8 mouse cellular contexts compared by ENCODE assay signal in genomic region chr7:126428631-126429502, GRCm38 (mm10). TPM values are rescaled to one million over a fixed set of nuclear protein-coding genes. Genes with fewer than 3 reads are reported as not detected.
DNase-seq lines count a peak whose midpoint lies in the region; ATAC-seq and TF ChIP-seq lines count a peak whose summit lies in the region.

Gene Rabep2 (plus strand): TSS chr7:126428759.

- dilution Hi-C loops in CH12.LX (cut with MboI; ENCODE audit: extremely low pct_ligation_motif_present, extremely low pct_unique_long_range_greater_than_20kb, low sequenced_read_pairs): no loop called here

- TF ChIP-seq EP300 in CH12.LX (IDR thresholded peaks at IDR 0.05; ENCODE audit: low read length): no peak
- 0 out of 2 replicates have a peak, but pooled peaks have one; percentile 50 for TF ChIP-seq EP300 in heart, postnatal 0 days (IDR thresholded peaks at IDR 0.05; ENCODE audit: low read depth)

- TF ChIP-seq POLR2A in CH12.LX (IDR thresholded peaks at IDR 0.05; ENCODE audit: low read depth, low read length): peak; percentile 74
- peak; percentile 47 for TF ChIP-seq POLR2A in testis, adult 2 months (IDR thresholded peaks at IDR 0.05; ENCODE audit: control insufficient read depth, low read depth, low read length)

- peak within 1 kb of the TSS; percentile 85 for H3K9ac ChIP-seq in CH12.LX (ENCODE audit: insufficient read depth, low read depth)
- H3K9ac ChIP-seq in forebrain, embryonic 12.5 days: peak within 1 kb of the TSS; percentile 77
- H3K9ac ChIP-seq in heart, postnatal 0 days (replicated peaks; ENCODE audit: low read depth, low read length): peak within 1 kb of the TSS; percentile 61
- peak within 1 kb of the TSS; percentile 70 for H3K9ac ChIP-seq in liver, embryonic 16.5 days (ENCODE audit: low read depth, low read length)
- H3K9ac ChIP-seq in neural tube, embryonic 13.5 days: peak within 1 kb of the TSS; percentile 90

- H3K79me2 ChIP-seq in CH12.LX (replicated peaks; ENCODE audit: control insufficient read depth, extremely low read depth, insufficient read depth, poor library complexity, severe bottlenecking): peaks cover 11% of the 10 kb centered on the region; the same call in 1 of the 2 replicates

- H3K36me3 ChIP-seq in CH12.LX (replicated peaks in 1 of 2; ENCODE audit: control insufficient read depth in 1 of 2, insufficient read depth in 1 of 2, low read length in 1 of 2): peaks cover 31 to 54% of the 10 kb centered on the region in 2 experiments
- H3K36me3 ChIP-seq in forebrain, embryonic 12.5 days (replicated peaks): no peaks in the 10 kb centered on the region
- H3K36me3 ChIP-seq in heart, postnatal 0 days (replicated peaks; ENCODE audit: control insufficient read depth, insufficient read depth, low read length): 0 out of 2 replicates have a peak, but pooled peaks cover 15% of the 10 kb centered on the region
- H3K36me3 ChIP-seq in liver, embryonic 16.5 days (ENCODE audit: control insufficient read depth, insufficient read depth): no peaks in the 10 kb centered on the region
- peaks cover 10% of the 10 kb centered on the region; the same call in 1 of the 2 replicates for H3K36me3 ChIP-seq in neural tube, embryonic 13.5 days
- no peaks in the 10 kb centered on the region for H3K36me3 ChIP-seq in testis, adult 2 months (ENCODE audit: control insufficient read depth, insufficient read depth, low read length)

- no peak for TF ChIP-seq RAD21 in CH12.LX (IDR thresholded peaks at IDR 0.05; ENCODE audit: low read depth, low read length)

- H3K27ac ChIP-seq in CH12.LX (ENCODE audit: insufficient read depth, low read depth): peak within 1 kb of the TSS; percentile 60
- H3K27ac ChIP-seq in forebrain, embryonic 12.5 days: peak within 1 kb of the TSS; percentile 90
- peak within 1 kb of the TSS; percentile 90 for H3K27ac ChIP-seq in heart, postnatal 0 days (ENCODE audit: low read depth)
- peak within 1 kb of the TSS; percentile 69 for H3K27ac ChIP-seq in liver, embryonic 16.5 days (ENCODE audit: low read length)
- H3K27ac ChIP-seq in neural tube, embryonic 13.5 days (replicated peaks): peak within 1 kb of the TSS; percentile 93
- peak within 1 kb of the TSS; percentile 88 for H3K27ac ChIP-seq in testis, adult 2 months (ENCODE audit: control insufficient read depth, insufficient read depth, low read depth, low read length)

- peak within 1 kb of the TSS; percentile 52 for H3K4me2 ChIP-seq in CH12.LX (ENCODE audit: insufficient read depth, low read depth, poor library complexity, severe bottlenecking)
- peak within 1 kb of the TSS; percentile 81 for H3K4me2 ChIP-seq in forebrain, embryonic 12.5 days
- peak within 1 kb of the TSS; percentile 74 for H3K4me2 ChIP-seq in heart, postnatal 0 days (ENCODE audit: low read depth, low read length)
- peak within 1 kb of the TSS; percentile 99 for H3K4me2 ChIP-seq in liver, embryonic 16.5 days (ENCODE audit: low read depth, low read length)
- peak within 1 kb of the TSS; percentile 79 for H3K4me2 ChIP-seq in neural tube, embryonic 13.5 days

- peak; percentile 88 for DNase-seq in CH12.LX (ENCODE audit: extremely low read depth)
- DNase-seq in c-Kit-positive CD71-positive TER-119-negative erythroid progenitor cells, embryonic 14.5 days (ENCODE audit: low read depth): peak; percentile 62
- peak; percentile 78 for DNase-seq in heart, postnatal 0 days (ENCODE audit: low spot score)
- peak; percentile 99 to 100 for DNase-seq in kidney, postnatal 4 days

- peaks cover 7% of the 10 kb centered on the region for H3K9me3 ChIP-seq in CH12.LX (replicated peaks; ENCODE audit: low read length)
- H3K9me3 ChIP-seq in forebrain, embryonic 12.5 days: no peaks in the 10 kb centered on the region
- H3K9me3 ChIP-seq in heart, postnatal 0 days (replicated peaks; ENCODE audit: control insufficient read depth, low read length): 0 out of 2 replicates have a peak, but pooled peaks cover 5% of the 10 kb centered on the region
- no peaks in the 10 kb centered on the region for H3K9me3 ChIP-seq in liver, embryonic 16.5 days (replicated peaks; ENCODE audit: control insufficient read depth, low read length)
- no peaks in the 10 kb centered on the region for H3K9me3 ChIP-seq in neural tube, embryonic 13.5 days

- WGBS in forebrain, embryonic 12.5 days: under 1% methylated on average over 81 of the region's 82 CpGs
- WGBS in heart, postnatal 0 days: under 1% methylated on average over 76 of the region's 82 CpGs
- WGBS in liver, embryonic 16.5 days (ENCODE audit: insufficient replicate concordance): under 1% methylated on average over 82 of the region's 82 CpGs
- under 1% methylated on average over 82 of the region's 82 CpGs for WGBS in neural tube, embryonic 13.5 days

- ATAC-seq in forebrain, embryonic 12.5 days (ENCODE audit: low FRiP score): peak; percentile 90
- peak; percentile 92 for ATAC-seq in heart, postnatal 0 days (ENCODE audit: insufficient read depth, low read depth)
- peak; percentile 84 for ATAC-seq in liver, embryonic 16.5 days (ENCODE audit: low read depth)
- ATAC-seq in neural tube, embryonic 13.5 days (ENCODE audit: low read depth): peak; percentile 94

- in situ Hi-C loops in CH12.LX (cut with MboI; ENCODE audit: low pct_ligation_motif_present, low pct_unique_long_range_greater_than_20kb, low sequenced_read_pairs): no loop called here

- H3K4me1 ChIP-seq in CH12.LX (ENCODE audit: control insufficient read depth in 1 of 2, insufficient read depth in 2 of 2): peaks cover 13 to 55% of the 10 kb centered on the region in 2 experiments
- H3K4me1 ChIP-seq in forebrain, embryonic 12.5 days: peaks cover 13% of the 10 kb centered on the region
- H3K4me1 ChIP-seq in heart, postnatal 0 days (ENCODE audit: control insufficient read depth, insufficient read depth): peaks cover 11% of the 10 kb centered on the region
- H3K4me1 ChIP-seq in liver, embryonic 16.5 days (ENCODE audit: control insufficient read depth, low read depth, low read length): peaks cover 18% of the 10 kb centered on the region
- H3K4me1 ChIP-seq in neural tube, embryonic 13.5 days (replicated peaks): peaks cover 22% of the 10 kb centered on the region
- peaks cover 19% of the 10 kb centered on the region for H3K4me1 ChIP-seq in testis, adult 2 months (ENCODE audit: control insufficient read depth, insufficient read depth, low read length)

- H3K27me3 ChIP-seq in CH12.LX (replicated peaks): no peaks in the 10 kb centered on the region
- H3K27me3 ChIP-seq in forebrain, embryonic 12.5 days: no peaks in the 10 kb centered on the region
- H3K27me3 ChIP-seq in heart, postnatal 0 days (ENCODE audit: control insufficient read depth, insufficient read depth, low read length): no peaks in the 10 kb centered on the region
- H3K27me3 ChIP-seq in liver, embryonic 16.5 days (ENCODE audit: control insufficient read depth, insufficient read depth, low read depth, low read length): no peaks in the 10 kb centered on the region
- H3K27me3 ChIP-seq in neural tube, embryonic 13.5 days: no peaks in the 10 kb centered on the region
- no peaks in the 10 kb centered on the region for H3K27me3 ChIP-seq in testis, adult 2 months (ENCODE audit: control insufficient read depth, insufficient read depth, low read length)

- no peak for TF ChIP-seq CTCF in CH12.LX (conservative IDR thresholded peaks at IDR 0.05 in 1 of 2, IDR thresholded peaks at IDR 0.05 in 1 of 2; ENCODE audit: low read depth in 2 of 2, low read length in 2 of 2)
- no peak for TF ChIP-seq CTCF in heart, postnatal 0 days (IDR thresholded peaks at IDR 0.05; ENCODE audit: low read depth)
- TF ChIP-seq CTCF in testis, adult 2 months (IDR thresholded peaks at IDR 0.05; ENCODE audit: control insufficient read depth, insufficient read depth, insufficient replicate concordance, low read depth, low read length): no peak

- H3K4me3 ChIP-seq in CH12.LX (replicated peaks in 1 of 3; ENCODE audit: low read depth in 2 of 3, low read length in 2 of 3, poor library complexity in 1 of 3): peak within 1 kb of the TSS; percentile 60 to 75 (median 71)
- H3K4me3 ChIP-seq in forebrain, embryonic 12.5 days (replicated peaks): peak within 1 kb of the TSS; percentile 71
- H3K4me3 ChIP-seq in heart, postnatal 0 days (ENCODE audit: low read depth, low read length): peak within 1 kb of the TSS; percentile 76
- peak within 1 kb of the TSS; percentile 75 for H3K4me3 ChIP-seq in liver, embryonic 16.5 days (ENCODE audit: low read depth, low read length)
- peak within 1 kb of the TSS; percentile 71 for H3K4me3 ChIP-seq in neural tube, embryonic 13.5 days
- peak within 1 kb of the TSS; percentile 97 for H3K4me3 ChIP-seq in testis, adult 2 months (ENCODE audit: control insufficient read depth, low read depth, low read length)

TF ChIP-seq in CH12.LX, 34 proteins besides CTCF, POLR2A, EP300 and RAD21 (continues in another document):
- TF ChIP-seq SIN3A (IDR thresholded peaks at IDR 0.05; ENCODE audit: low read length) (peak; percentile 88), IRF4 (IDR thresholded peaks at IDR 0.05; ENCODE audit: low read depth, low read length) (peak; percentile 79), MAX (IDR thresholded peaks at IDR 0.05; ENCODE audit: low read length) (peak; percentile 69; the same call in 1 of the 2 replicates), MAZ (IDR thresholded peaks at IDR 0.05; ENCODE audit: low read depth, low read length) (peak; percentile 83; the same call in 1 of the 2 replicates), CHD2 (IDR thresholded peaks at IDR 0.05; ENCODE audit: low read length) (no peak), UBTF (IDR thresholded peaks at IDR 0.05; ENCODE audit: low read depth, low read length) (no peak; the same call in 1 of the 2 replicates), ETS1 (conservative IDR thresholded peaks at IDR 0.05; ENCODE audit: low read depth, low read length) (0 out of 2 replicates have a peak, but pooled peaks have one; percentile 14), MXI1 (IDR thresholded peaks at IDR 0.05; ENCODE audit: low read depth, low read length) (peak; percentile 82), TCF12 (IDR thresholded peaks at IDR 0.05; ENCODE audit: low read depth, low read length) (peak; percentile 58; the same call in 1 of the 2 replicates), RCOR1 (conservative IDR thresholded peaks at IDR 0.05; ENCODE audit: low read depth, low read length) (no peak), USF2 (conservative IDR thresholded peaks at IDR 0.05; ENCODE audit: low read depth, low read length) (no peak), NRF1 (IDR thresholded peaks at IDR 0.05; ENCODE audit: low read depth, low read length) (0 out of 2 replicates have a peak, but pooled peaks have one; percentile 17)

RNA-seq across cellular contexts. Expression of gene Rabep2, which starts in this region (rescaled TPM):
- total RNA-seq in CH12.LX (2012; rRNA removed) (38.5 and 40.3 TPM in 2 replicates), CH12.LX (2014; rRNA removed) (35.7 and 42.6 TPM in 2 replicates)
- 33.7 and 36.6 TPM in 2 replicates for polyA plus RNA-seq in CH12.LX (2012; ENCODE audit: insufficient read length, low read depth)
- polyA plus RNA-seq in forebrain, embryonic 12.5 days (2016; fragmentation: Nextera tagmentation; extraction: Ambion mirVana): 20.2 and 20.6 TPM in 2 replicates
- 20.2 and 24.8 TPM in 2 replicates for total RNA-seq in heart, postnatal 0 days (2014; rRNA removed; ENCODE audit: low replicate concordance)
- 15.0 and 16.4 TPM in 2 replicates for polyA plus RNA-seq in heart, postnatal 0 days (2015; fragmentation: Nextera tagmentation; extraction: Ambion mirVana)
- 6.0 and 6.3 TPM in 2 replicates for polyA plus RNA-seq in liver, embryonic 16.5 days (2015; fragmentation: Nextera tagmentation; extraction: Ambion mirVana)
- polyA plus RNA-seq in neural tube, embryonic 13.5 days (2015; fragmentation: Nextera tagmentation; extraction: Ambion mirVana): 24.6 and 25.6 TPM in 2 replicates
- 17.6 and 17.7 TPM in 2 replicates for polyA plus RNA-seq in testis, adult 2 months (2012; rRNA removed)

Comparison
In these comparisons a context has a peak if more than half of its experiments do, and no peak if none do; other contexts are left out.
1. Peak in every context shown above with its lines: DNase-seq, ATAC-seq, H3K4me3 ChIP-seq and H3K27ac ChIP-seq.